ENCODE assay signal across 8 mouse cellular contexts in the genomic region with DNA sequence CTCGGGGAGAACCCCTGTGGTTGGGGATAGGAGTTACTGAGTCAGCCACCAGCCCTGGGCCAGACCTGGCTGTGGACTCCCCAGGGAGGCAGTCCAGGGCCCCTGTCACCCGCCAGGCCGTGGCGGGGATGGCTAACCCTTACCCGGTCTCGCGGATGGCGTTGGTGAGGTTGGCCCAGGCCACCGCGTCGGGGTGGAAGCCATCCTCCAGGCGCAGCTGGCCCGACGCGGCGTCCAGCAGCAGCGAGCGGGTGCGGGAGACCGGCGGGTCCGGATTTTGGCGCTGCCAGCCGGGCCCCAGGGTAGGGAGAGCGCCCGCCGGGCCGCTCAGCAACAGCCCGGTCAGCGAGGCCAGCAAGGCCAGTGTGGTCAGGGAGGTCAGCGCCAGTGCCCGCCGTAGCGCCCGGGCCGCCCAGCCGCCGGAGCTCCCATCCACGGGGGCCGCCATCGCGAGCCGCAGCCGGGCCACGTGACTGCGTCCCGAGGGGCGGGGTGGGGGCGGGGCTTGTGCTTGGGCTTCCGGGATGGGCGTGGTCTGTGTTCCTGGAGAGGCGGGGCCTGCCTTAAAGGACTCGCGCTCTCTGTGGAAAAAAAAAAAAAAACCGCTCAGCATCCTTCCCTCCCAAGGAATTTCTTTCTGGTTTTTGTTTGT. TPM values are rescaled to one million over a fixed set of nuclear protein-coding genes. Genes with fewer than 3 reads are reported as not detected.
DNase-seq lines count a peak whose midpoint lies in the region; ATAC-seq and TF ChIP-seq lines count a peak whose summit lies in the region.

A gene (minus strand): TSS at position 482 of the 652 bp plus-strand sequence.

- H3K79me3 ChIP-seq in C2C12 (ENCODE audit: low read depth), result peaks cover 14% of the 10 kb centered on the region

- H3K4me1 ChIP-seq in bone marrow macrophage, adult 2 months (ENCODE audit: control insufficient read depth, insufficient read depth, low read length), result peaks cover 25% of the 10 kb centered on the region
- H3K4me1 ChIP-seq in embryonic facial prominence, embryonic 15.5 days, result peaks cover 27% of the 10 kb centered on the region
- H3K4me1 ChIP-seq in heart, embryonic 11.5 days (ENCODE audit: control insufficient read depth, insufficient read depth, low read length), result peaks cover 12% of the 10 kb centered on the region
- H3K4me1 ChIP-seq in kidney, embryonic 15.5 days, result peaks cover 27% of the 10 kb centered on the region
- peaks cover 15% of the 10 kb centered on the region for H3K4me1 ChIP-seq in liver, embryonic 11.5 days (replicated peaks; ENCODE audit: control insufficient read depth, insufficient read depth, low read length)

- H3K4me3 ChIP-seq in C2C12 (ENCODE audit: insufficient read depth, poor library complexity, severe bottlenecking) (peak within 1 kb of the TSS; percentile 64), myocyte (peak within 1 kb of the TSS; percentile 47)
- H3K4me3 ChIP-seq in bone marrow macrophage, adult 2 months (ENCODE audit: insufficient read depth, low read length), result peak within 1 kb of the TSS; percentile 99
- H3K4me3 ChIP-seq in embryonic facial prominence, embryonic 15.5 days (replicated peaks), result peak within 1 kb of the TSS; percentile 73
- peak within 1 kb of the TSS; percentile 71 for H3K4me3 ChIP-seq in heart, embryonic 11.5 days (ENCODE audit: low read depth, low read length)
- H3K4me3 ChIP-seq in kidney, embryonic 15.5 days (replicated peaks), result peak within 1 kb of the TSS; percentile 94
- peak within 1 kb of the TSS; percentile 91 for H3K4me3 ChIP-seq in liver, embryonic 11.5 days (ENCODE audit: low read depth, low read length)

- no peaks in the 10 kb centered on the region for H3K9me3 ChIP-seq in embryonic facial prominence, embryonic 15.5 days (replicated peaks)
- H3K9me3 ChIP-seq in heart, embryonic 11.5 days (replicated peaks; ENCODE audit: control insufficient read depth, low read length), result no peaks in the 10 kb centered on the region
- no peaks in the 10 kb centered on the region for H3K9me3 ChIP-seq in kidney, embryonic 15.5 days (replicated peaks)
- no peaks in the 10 kb centered on the region for H3K9me3 ChIP-seq in liver, embryonic 11.5 days (ENCODE audit: control insufficient read depth, low read length)

- peak within 1 kb of the TSS; percentile 71 for H3K9ac ChIP-seq in embryonic facial prominence, embryonic 15.5 days
- peak within 1 kb of the TSS; percentile 74 for H3K9ac ChIP-seq in heart, embryonic 11.5 days (ENCODE audit: low read depth, low read length)
- peak within 1 kb of the TSS; percentile 87 for H3K9ac ChIP-seq in kidney, embryonic 15.5 days
- H3K9ac ChIP-seq in liver, embryonic 11.5 days (ENCODE audit: low read depth, low read length), result peak within 1 kb of the TSS; percentile 81

- H3K4me2 ChIP-seq in embryonic facial prominence, embryonic 15.5 days (replicated peaks), result peak within 1 kb of the TSS; percentile 93
- H3K4me2 ChIP-seq in heart, embryonic 11.5 days, result peak within 1 kb of the TSS; percentile 94
- peak within 1 kb of the TSS; percentile 93 for H3K4me2 ChIP-seq in kidney, embryonic 15.5 days
- H3K4me2 ChIP-seq in liver, embryonic 11.5 days, result peak within 1 kb of the TSS; percentile 97
- H3K4me2 ChIP-seq in myocyte (ENCODE audit: low read depth), result peak within 1 kb of the TSS; percentile 93

- H3K79me2 ChIP-seq in C2C12 (ENCODE audit: control insufficient read depth, insufficient read depth), result peaks cover 25% of the 10 kb centered on the region
- peaks cover 19% of the 10 kb centered on the region for H3K79me2 ChIP-seq in myocyte (ENCODE audit: control insufficient read depth, insufficient read depth)

- H3K27me3 ChIP-seq in C2C12 (ENCODE audit: control insufficient read depth, insufficient read depth, insufficient read length) (no peaks in the 10 kb centered on the region), myocyte (ENCODE audit: control insufficient read depth, insufficient read depth, insufficient read length) (no peaks in the 10 kb centered on the region)
- no peaks in the 10 kb centered on the region for H3K27me3 ChIP-seq in embryonic facial prominence, embryonic 15.5 days
- H3K27me3 ChIP-seq in heart, embryonic 11.5 days (ENCODE audit: control insufficient read depth, insufficient read depth, low read length), result no peaks in the 10 kb centered on the region
- no peaks in the 10 kb centered on the region for H3K27me3 ChIP-seq in kidney, embryonic 15.5 days
- no peaks in the 10 kb centered on the region for H3K27me3 ChIP-seq in liver, embryonic 11.5 days (replicated peaks; ENCODE audit: control insufficient read depth, insufficient read depth, low read length)

- peak within 1 kb of the TSS; percentile 41 for H3K27ac ChIP-seq in bone marrow macrophage, adult 2 months (ENCODE audit: insufficient read depth, low read depth, low read length)
- H3K27ac ChIP-seq in embryonic facial prominence, embryonic 15.5 days (replicated peaks), result no peak within 1 kb of the TSS; the same call in 1 of the 2 replicates
- H3K27ac ChIP-seq in heart, embryonic 11.5 days (ENCODE audit: low read depth, low read length), result no peak within 1 kb of the TSS
- no peak within 1 kb of the TSS for H3K27ac ChIP-seq in kidney, embryonic 15.5 days
- H3K27ac ChIP-seq in liver, embryonic 11.5 days (ENCODE audit: low read depth, low read length), result no peak within 1 kb of the TSS

- TF ChIP-seq POLR2A in bone marrow macrophage, adult 2 months (IDR thresholded peaks at IDR 0.05; ENCODE audit: borderline replicate concordance, low read depth, low read length), result no peak; the same call in 1 of the 2 replicates
- TF ChIP-seq POLR2A in myocyte (IDR thresholded peaks at IDR 0.05; ENCODE audit: insufficient read length, low read depth), result peak; percentile 90

- H3K36me3 ChIP-seq in C2C12 (ENCODE audit: control insufficient read depth, insufficient read depth) (no peaks in the 10 kb centered on the region), myocyte (ENCODE audit: control insufficient read depth, insufficient read depth) (no peaks in the 10 kb centered on the region)
- 0 out of 2 replicates have a peak, but pooled peaks cover 3% of the 10 kb centered on the region for H3K36me3 ChIP-seq in embryonic facial prominence, embryonic 15.5 days
- H3K36me3 ChIP-seq in heart, embryonic 11.5 days (ENCODE audit: control insufficient read depth, insufficient read depth, low read length), result no peaks in the 10 kb centered on the region
- H3K36me3 ChIP-seq in kidney, embryonic 15.5 days, result peaks cover 7% of the 10 kb centered on the region; the same call in 1 of the 2 replicates
- no peaks in the 10 kb centered on the region for H3K36me3 ChIP-seq in liver, embryonic 11.5 days (ENCODE audit: control insufficient read depth, insufficient read depth, low read length)

- DNase-seq in liver, embryonic 11.5 days (ENCODE audit: low spot score), result peak; percentile 96
- peak; percentile 84 to 93 for DNase-seq in spleen, postnatal 4 days (ENCODE audit: low spot score in 2 of 2)

- ATAC-seq in embryonic facial prominence, embryonic 15.5 days (ENCODE audit: insufficient number of reproducible peaks, low FRiP score, low TSS enrichment, low read depth), result peak; percentile 65
- ATAC-seq in heart, embryonic 11.5 days (replicated peaks; ENCODE audit: insufficient number of reproducible peaks, low FRiP score, low TSS enrichment), result peak; percentile 58
- peak; percentile 71 for ATAC-seq in kidney, embryonic 15.5 days (replicated peaks; ENCODE audit: low FRiP score)
- peak; percentile 69 for ATAC-seq in liver, embryonic 11.5 days (replicated peaks; ENCODE audit: low FRiP score)

- TF ChIP-seq CTCF in C2C12 (IDR thresholded peaks at IDR 0.05; ENCODE audit: control insufficient read depth, insufficient read depth, insufficient read length), result no peak
- no peak for TF ChIP-seq CTCF in bone marrow macrophage, adult 2 months (IDR thresholded peaks at IDR 0.05; ENCODE audit: low read depth, low read length)

- under 1% methylated on average over 43 of the region's 55 CpGs for WGBS in embryonic facial prominence, embryonic 15.5 days
- under 1% methylated on average over 52 of the region's 55 CpGs for WGBS in heart, embryonic 11.5 days (ENCODE audit: insufficient replicate concordance)
- under 1% methylated on average over 51 of the region's 55 CpGs for WGBS in kidney, embryonic 15.5 days
- under 1% methylated on average over 49 of the region's 55 CpGs for WGBS in liver, embryonic 11.5 days

- H3ac ChIP-seq in C2C12 (ENCODE audit: control insufficient read depth, insufficient read length, low read depth), result peak within 1 kb of the TSS; percentile 73
- H3ac ChIP-seq in myocyte (ENCODE audit: control insufficient read depth, insufficient read length), result peak within 1 kb of the TSS; percentile 86

TF ChIP-seq in C2C12, 6 proteins besides CTCF, POLR2A, EP300 and RAD21:
- TF ChIP-seq USF1 (IDR thresholded peaks at IDR 0.05; ENCODE audit: low read depth), result peak; percentile 81
- TF ChIP-seq MYOD1 (IDR thresholded peaks at IDR 0.05; ENCODE audit: control insufficient read depth, insufficient read length, low read depth), result no peak

TF ChIP-seq in myocyte, 11 proteins besides CTCF, POLR2A, EP300 and RAD21 (continues in another document):
- TF ChIP-seq TCF12 (IDR thresholded peaks at IDR 0.05; ENCODE audit: insufficient read depth, poor library complexity, severe bottlenecking) (no peak), USF1 (IDR thresholded peaks at IDR 0.05; ENCODE audit: low read depth) (peak; percentile 68), CEBPB (IDR thresholded peaks at IDR 0.05; ENCODE audit: insufficient read depth, poor library complexity, severe bottlenecking) (no peak), E2F4 (IDR thresholded peaks at IDR 0.05; ENCODE audit: insufficient read depth) (no peak), TCF3 (IDR thresholded peaks at IDR 0.05; ENCODE audit: insufficient read length, low read depth) (no peak), REST (IDR thresholded peaks at IDR 0.05; ENCODE audit: insufficient read depth, insufficient read length) (no peak), MAX (IDR thresholded peaks at IDR 0.05; ENCODE audit: low read depth) (no peak), MYOG (IDR thresholded peaks at IDR 0.05; ENCODE audit: control insufficient read depth in 1 of 3, insufficient read depth in 1 of 3, insufficient read length in 2 of 3, low read depth in 2 of 3) (peak in 2 of 3 experiments; percentile 8 to 10), POLR2AphosphoS2 (IDR thresholded peaks at IDR 0.05; ENCODE audit: insufficient read length, low read depth) (peak; percentile 80), SRF (IDR thresholded peaks at IDR 0.05; ENCODE audit: control insufficient read depth, insufficient read length, low read depth) (no peak)

RNA-seq across cellular contexts. Expression of the gene that starts here (rescaled TPM):
- 36.4 TPM for polyA plus RNA-seq in C2C12 (2012; fragmentation: generic; extraction: Trizol)
- polyA plus RNA-seq in bone marrow macrophage, adult 2 months (2012; ENCODE audit: insufficient read depth, insufficient read length, missing spikeins), result 46.8 and 55.1 TPM in 2 replicates
- polyA plus RNA-seq in embryonic facial prominence, embryonic 15.5 days (2015; fragmentation: Nextera tagmentation; extraction: Ambion mirVana), result 58.6 and 67.9 TPM in 2 replicates
- 28.7 and 30.0 TPM in 2 replicates for polyA plus RNA-seq in heart, embryonic 11.5 days (2014; fragmentation: Nextera tagmentation; extraction: Ambion mirVana)
- 50.8 and 60.0 TPM in 2 replicates for polyA plus RNA-seq in kidney, embryonic 15.5 days (2015; fragmentation: Nextera tagmentation; extraction: Ambion mirVana)
- polyA plus RNA-seq in liver, embryonic 11.5 days (2014; fragmentation: Nextera tagmentation; extraction: Ambion mirVana), result 32.8 and 35.1 TPM in 2 replicates
- 75.3 TPM for polyA plus RNA-seq in myocyte (2012; fragmentation: generic; extraction: Trizol)

Comparison
In these comparisons a context has a peak if more than half of its experiments do, and no peak if none do; other contexts are left out.
1. H3K4me3 ChIP-seq: peak in every context shown above with its lines; median percentile 99 in bone marrow macrophage, adult 2 months; 94 in kidney, embryonic 15.5 days; 91 in liver, embryonic 11.5 days; 73 in embryonic facial prominence, embryonic 15.5 days; 71 in heart, embryonic 11.5 days; 64 in C2C12; 47 in myocyte.